Mouse (Mus musculus) WW6 (cell line): Measurements from ENCODE around the gene Poldip2.
"Not testable (repeated sequence)": the region's sequence is repeated elsewhere in the genome, so short reads cannot be mapped to it uniquely, and the experiment has no call there.

ENCODE experiments used
- DNase-seq: peaks from one replicate; pipeline ENCODE4 v3.0.0-alpha.2; 2013; ENCODE audit warnings: low read depth, low spot score

Poldip2 gene

DNA sequence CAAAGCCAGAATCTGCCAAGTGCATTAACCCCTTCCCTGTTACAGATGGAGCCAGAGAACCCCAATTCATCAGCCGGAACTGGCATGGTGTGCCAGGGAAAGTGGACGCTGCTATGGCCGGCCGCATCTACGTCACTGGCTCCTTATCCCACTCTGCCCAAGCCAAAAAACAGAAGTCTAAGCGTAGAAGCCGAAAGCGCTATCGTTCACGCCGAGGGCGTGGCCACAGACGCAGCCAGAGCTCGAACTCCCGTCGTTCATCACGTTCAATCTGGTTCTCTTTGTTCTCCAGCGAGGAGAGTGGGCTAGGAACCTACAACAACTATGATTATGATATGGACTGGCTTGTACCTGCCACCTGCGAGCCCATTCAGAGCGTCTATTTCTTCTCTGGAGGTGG is 10.5 kb upstream of the Poldip2 start:
- no peak for DNase-seq

DNA sequence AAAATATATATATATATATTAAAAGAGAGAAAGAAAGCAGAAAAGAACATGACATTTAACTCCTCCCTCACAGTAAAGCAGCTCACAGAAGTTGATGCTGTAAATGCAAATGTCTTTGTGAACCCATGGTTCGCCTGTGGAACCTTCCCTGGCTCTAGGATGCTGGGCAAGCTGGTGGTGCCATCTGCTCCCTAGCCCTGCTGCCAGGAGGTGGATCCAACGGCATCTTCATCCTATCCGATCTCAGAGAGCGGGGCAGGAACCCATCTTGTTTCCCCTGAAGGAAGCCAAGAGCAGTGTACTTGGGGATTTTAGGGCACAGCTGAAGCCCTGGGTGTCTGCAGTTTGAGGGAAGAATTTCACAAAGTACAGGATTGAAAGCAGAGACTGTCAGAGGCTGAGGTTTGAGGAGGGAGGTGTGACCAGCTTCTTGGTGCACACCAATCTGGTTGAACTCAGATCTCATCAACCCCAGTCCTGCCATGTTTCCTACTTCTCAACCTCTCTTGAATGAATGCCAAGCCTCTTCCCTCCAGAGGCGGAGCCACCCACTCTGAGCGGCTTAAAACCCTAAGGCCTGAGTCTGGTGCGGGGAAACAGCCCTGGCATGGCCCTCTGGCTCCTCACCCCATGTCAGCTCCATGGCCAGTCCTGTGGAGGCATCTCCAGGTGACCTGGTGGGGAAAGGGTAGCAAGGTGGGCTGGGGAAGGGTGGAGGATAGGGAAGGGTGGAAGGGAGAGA is 8.9 kb upstream of the Poldip2 start, which contains the start of gene Sebox:
TSS of gene Sebox (plus strand) at position 539 of the 742 bp plus-strand sequence.
- DNase-seq = no peak

DNA sequence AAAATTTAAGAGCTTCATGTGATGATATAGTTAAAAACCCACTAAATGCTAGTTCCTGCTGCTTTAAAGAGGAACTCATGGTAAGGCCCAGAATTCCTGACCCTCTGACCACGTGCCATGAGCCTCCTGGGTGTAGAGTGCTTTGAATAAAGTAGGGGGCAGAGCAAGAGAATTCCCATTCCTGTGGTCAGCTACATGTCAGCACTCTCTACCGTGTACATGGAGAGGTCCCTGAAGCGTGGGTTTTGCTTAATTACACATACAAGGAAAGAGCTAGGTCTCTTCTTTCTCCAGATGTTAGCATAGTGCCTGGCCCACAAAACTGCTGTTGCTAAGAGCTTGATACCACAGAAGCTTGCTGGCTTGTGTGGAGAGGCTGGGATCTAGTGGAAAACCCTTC is 6.6 kb upstream of the Poldip2 start:
- no peak for DNase-seq

DNA sequence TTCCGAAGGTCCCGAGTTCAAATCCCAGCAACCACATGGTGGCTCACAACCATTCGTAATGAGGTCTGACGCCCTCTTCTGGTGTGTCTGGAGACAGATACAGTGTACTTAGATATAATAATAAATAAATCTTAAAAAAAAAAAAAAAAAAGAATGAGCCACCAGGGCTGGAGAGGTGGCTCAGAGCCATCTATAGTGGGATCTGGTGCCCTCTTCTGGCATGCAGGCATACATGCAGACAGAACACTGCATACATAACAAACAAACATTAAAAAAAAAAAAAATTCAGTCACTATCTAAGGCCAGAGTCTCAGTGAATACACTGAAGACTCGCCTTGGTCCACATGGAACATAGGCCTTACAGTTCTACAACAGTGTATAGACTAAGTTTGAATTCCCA is 2.8 kb upstream of the Poldip2 start:
- DNase-seq = no peak

DNA sequence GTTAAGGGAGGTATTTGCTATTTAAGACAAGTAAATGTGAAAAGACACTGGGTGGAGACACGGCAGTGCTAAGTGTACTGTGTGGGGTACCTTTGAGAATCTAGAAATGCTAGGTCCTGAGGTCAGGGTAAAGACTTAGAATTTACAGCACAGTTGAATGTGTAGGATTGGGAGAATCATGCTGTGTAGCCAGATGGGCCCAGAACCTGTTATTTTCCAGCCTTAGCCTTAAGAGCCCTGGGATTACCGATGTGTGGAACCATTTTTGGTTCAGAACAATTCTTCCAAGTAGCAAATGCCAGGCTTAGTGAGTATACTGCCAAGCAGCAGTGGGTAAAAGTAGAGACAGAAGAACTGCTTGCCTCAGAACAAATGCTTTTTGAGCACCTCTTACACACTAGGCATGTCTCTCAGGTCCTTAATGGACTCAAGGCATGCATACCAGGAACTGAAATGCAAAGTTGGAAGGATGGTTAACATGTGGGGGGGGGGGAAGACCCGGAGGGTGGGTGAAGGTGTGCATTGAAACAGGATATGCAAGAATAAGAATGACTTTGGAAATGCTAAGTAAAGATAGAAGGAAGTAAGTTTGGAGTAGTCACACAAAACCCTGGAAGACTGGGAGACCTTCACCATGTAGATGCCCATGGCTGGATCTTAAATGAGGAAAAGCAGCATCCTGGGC is 1.3 kb downstream of the Poldip2 start:
- DNase-seq = no peak

DNA sequence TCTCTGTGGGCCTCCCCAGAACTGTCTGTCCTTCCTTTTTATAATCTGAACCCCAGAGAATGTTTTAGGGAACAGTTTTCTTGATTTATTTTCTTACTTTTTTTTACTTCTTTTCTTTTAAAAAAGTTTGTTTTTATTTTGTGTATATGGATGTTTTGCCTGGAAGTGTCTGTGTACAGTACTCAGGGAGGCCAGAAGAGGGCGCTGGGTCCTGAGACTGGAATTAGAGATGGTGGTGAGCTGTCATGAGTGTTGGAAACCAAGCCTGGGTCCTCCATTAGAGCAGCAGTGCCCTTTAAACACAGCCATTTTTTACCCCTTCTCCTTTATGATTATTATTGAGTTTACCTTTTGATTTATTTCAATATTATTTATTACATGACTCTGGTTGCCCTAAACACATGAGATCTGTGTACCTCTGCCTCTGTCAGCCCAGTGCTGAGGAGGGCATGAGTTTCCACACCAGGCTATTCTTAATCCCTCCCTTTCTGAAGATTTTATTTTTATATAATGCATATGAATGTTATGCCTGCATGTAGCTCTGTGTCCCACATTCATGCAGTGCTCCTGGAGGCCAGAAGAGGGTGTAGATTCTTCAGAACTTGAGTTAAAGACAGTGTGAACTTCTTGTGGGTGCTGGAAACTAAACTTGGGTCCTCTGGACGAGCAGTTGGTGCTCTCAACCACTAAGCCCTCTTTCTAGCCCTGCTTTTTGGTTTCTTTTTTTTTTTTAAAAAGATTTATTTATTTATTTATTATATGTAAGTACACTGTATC is 3.7 kb downstream of the Poldip2 start:
- no peak for DNase-seq

DNA sequence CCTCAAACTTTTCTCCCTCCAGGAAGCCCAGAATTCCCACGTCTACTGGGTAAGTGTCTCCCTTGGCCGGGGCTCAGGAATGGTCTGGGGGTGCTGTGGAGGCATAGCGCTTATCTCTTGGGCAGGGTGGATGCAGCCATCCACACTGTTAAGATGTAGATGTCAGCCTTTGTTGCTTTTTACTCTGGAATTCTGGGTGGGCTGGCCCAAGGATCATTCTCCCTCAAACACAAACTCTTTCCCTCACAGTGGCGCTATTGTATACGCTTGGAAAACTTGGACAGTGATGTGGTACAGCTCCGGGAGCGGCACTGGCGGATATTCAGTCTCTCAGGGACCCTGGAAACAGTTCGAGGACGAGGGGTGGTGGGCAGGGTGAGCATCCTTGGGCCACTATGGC is 6.9 kb downstream of the Poldip2 start:
- no peak for DNase-seq

DNA sequence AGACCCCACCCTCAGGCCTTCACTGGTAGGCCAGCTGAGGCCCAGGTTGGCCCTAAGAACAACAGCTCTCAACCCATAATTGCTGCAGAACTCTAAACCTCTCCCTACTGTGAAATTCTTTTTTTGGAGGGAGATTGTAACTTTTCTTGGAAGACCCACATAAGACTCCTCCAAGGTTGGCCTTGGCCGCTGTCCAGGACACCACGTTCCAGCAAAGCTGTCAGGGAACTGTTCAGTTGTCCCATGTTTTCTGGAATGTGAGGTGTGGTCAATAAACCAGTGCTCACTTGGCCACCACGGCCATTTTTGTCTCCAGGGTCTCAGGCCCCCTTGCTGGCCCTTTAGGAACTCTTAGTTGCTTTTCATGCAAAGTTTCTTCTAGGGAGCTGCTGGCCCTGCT is 9.9 kb downstream of the Poldip2 start:
- no peak for DNase-seq

DNA sequence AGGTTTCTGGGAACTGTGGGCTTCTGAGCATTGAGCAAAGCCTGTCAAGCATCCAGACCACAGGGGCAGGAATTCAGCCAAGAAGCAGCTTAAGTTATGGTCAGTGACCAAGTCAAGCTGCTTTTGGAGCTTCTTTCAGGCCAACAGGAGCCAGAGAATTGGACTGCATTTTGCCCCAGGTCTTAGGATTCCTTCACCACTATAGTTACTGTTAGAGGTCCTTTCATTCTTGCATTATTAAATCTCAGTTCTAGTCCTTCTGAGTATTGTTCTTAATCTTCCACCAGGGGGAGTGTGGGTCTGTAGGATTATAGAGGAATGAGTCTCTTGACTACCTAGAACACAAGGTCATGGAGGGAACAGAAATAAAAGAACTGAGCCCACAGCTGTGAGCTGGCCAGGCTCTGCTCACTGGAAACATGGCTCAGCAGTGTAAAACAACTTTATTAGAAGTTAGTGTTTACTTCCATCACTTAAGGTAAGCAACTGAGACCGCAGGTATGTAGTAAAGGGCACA is 10.5 kb downstream of the Poldip2 start:
- DNase-seq = no peak

DNA sequence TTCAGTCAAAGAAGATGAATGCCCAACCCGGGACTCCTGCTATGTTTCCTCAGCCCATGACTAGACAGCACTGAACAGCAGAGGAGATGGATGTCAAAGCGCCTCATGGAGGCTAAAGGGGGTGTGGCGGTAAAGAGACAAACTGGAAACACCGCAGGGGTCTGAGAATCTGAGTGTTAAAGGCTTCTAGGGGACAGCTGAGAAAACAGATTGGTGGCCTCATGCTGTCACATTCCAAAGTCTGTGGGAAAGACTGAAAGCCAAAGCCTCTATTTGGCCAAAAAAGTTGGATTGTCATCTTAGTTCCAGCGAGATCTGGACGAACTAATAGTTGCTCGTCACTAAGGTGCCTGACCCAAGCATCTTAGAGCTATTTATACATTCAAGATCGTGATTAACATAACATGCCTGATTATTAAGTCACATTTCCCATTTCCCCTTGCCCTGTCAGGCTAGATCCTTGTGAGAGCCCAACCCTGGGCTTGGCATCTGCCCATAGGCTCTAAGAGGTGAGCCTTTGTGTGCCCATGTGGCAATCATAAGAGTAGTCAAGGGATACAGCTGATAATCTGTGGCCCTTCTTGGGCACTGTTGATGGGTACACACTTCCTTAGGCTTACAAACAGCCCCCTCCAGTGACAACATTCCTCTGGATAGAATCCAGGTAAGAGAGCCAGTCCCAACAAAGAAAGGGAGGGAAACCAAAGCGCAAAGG is 11.4 kb downstream of the Poldip2 start:
- no peak for DNase-seq

DNA sequence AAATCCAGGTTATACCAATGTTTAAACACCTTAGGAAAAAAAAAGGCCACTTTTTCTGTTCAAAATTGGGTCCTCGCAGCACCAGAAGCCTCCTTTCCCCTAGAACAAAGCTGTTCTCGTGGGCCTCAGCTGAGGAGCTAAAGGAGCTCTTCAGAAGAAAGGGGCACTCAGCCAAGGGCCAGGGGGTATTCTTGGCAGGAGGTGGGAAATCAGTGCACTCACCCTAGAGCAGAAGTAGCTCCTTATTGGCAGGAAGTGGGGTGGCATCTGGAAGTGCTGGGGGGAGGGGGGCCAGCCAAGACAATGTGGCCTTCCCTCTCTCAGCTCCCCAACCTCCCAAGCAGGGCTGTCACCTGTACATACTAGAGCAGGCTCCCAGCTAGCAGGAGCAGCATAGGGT is 12.8 kb downstream of the Poldip2 start:
- DNase-seq = no peak

DNA sequence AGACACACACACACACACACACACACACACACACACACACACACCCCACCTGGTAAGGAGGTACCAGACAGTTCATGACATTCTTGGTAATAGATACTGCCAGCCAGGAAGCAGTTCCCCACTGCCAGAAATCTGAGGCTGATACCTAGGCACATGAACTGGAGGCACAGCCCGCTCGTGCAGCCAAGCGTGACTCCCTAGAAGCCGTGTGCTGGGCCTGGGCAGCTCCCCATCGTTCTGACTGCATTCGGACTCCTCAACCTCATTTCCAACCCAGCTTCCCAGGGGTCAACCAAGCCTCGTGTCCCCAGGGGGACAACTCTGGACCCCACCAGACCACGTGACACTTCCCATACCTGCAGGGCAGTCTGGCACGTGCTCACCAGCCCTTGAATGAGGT is 16.7 kb downstream of the Poldip2 start:
- no peak for DNase-seq

DNA sequence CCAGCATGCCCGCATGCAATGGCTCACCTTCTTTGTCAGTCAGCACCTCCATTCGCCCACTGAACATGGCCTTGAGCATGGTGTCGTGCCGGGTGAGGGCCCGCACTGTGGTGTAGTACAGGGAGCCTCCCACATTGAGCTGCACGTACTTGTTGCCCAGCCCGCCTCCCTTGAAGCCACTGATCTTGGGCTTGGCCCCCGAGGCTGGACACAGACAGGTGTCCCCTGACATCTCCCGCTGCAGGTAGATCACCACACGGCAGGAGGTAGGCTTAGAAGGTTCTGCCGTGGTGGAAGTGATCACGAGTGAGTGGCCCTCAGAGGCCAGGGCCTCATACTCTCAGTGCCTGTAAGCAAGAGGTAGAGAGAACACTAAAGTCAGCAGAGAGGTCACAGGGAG is 18.0 kb downstream of the Poldip2 start:
- no peak for DNase-seq

DNA sequence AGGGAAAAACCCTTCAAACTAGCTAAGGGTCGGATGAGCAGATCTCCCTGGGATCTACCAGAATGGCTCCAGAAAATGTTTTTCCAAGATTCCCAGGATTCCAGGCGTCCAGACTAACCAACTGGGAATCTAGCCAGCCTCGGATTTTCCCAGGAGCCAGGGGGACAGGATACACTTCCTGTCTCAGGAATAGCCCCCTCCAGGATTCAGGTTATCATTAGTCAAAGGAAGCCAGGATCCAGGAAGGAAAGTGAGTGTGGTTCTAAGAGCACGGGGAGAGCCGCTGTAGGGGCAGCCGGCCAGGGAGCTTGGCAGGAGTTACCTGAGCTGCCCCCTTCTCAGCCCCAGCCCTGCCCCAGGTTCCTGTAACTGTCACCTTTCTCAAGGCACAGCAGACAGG is 19.1 kb downstream of the Poldip2 start:
- DNase-seq = no peak

DNA sequence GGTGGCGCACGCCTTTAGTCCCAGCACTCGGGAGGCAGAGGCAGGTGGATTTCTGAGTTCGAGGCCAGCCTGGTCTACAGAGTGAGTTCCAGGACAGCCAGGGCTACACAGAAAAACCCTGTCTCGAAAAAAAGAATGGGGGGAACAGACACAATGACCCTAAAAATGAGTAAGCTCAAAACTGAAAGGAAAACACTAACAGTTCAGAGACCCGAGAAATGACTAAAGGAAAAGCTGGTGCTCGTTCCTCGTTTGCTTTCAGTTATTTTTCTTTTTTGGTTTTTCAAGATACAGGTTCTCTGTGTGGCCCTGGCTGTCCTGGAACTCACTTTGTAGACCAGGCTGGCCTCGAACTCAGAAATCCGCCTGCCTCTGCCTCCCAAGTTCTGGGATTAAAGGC is 19.5 kb downstream of the Poldip2 start:
- DNase-seq = not testable (repeated sequence)

DNA sequence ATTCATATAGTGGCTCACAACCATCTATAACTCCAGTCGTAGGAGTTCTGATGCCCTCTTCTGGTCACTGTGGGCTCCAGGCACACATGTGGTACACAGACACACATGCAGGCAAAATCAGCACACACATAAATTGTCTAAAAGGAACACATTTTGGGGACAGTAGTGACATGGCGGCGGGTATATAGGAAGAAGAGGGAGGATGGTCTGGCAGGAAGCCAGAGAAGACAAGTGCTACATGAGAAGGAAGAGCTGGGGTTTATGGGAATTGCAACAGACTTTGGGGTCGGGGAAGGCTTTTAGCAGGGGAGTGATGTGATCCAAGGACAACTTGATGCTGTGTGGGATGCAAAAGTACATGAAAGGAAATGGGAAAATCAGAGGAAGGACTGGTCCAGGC is 22.5 kb downstream of the Poldip2 start:
- no peak for DNase-seq

DNA sequence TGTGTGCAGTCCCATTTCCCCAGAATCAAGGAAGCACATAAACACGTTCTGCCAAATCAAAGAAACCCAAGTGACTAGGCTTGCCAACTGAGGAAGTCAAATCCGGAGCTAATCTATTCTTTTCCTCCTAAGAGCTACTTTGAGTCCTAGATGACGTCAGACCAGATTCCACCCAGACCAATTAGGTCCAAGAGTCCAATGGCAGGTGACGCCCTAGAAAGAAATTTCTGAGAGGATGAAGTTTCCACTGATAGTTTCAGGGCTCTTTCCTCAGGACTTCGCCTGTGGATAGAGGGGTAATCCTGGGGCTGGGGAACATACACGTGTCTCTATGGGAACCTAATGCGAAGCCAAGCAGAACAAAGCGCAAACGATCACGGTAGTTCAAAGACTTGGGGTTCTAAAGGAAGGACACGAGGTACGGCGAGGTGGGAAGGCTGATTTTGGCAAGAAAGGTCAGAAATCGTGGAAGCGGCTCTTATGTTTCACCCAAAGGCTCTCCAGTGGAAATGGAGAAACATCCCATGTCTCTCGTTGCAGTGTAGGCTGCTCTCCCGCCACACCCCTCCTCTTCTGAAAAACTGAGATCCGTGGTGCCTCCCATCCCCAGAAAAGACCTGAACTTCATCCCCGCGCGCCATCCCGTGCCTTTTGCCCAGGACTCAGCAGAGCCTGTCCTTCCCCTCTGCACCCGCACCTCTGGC is 23.5 kb downstream of the Poldip2 start:
- DNase-seq = no peak

DNA sequence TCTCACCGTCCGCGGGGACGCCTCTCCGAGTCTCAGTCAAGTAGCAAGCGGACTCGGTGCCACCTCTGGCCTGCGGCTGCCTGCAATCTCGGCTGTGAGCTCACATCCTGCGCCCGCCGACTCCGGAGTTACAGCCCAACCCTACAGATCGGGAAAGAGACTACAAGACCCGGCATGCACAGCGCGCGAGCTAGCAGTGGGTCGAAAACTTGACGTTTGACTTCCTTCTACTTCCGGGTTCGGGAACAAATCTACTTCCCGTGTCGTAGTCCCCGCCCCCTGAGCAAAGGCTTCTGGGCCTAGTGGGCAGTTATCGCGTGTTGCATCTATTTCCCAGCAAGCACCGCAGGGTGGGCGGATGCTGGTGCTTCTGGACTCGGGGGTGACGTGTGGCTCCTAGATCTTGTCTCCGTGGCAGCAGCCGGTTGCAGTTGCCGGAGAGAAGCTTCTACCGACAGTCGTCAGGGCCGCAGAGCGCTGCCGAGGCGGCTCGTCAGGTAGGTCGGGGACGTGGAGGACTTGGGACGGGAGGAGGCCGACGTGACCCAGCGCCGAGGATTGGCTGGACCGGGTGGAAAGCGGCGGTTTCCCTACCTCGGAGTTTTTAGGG is 24.2 kb downstream of the Poldip2 start, which contains the start of the genes Tnfaip1 and Ift20:
TSS of gene Tnfaip1 (minus strand) at position 253 of the 610 bp plus-strand sequence.
TSS of gene Ift20 (plus strand) at position 282 of the 610 bp plus-strand sequence.
- peak; percentile 100 for DNase-seq

DNA sequence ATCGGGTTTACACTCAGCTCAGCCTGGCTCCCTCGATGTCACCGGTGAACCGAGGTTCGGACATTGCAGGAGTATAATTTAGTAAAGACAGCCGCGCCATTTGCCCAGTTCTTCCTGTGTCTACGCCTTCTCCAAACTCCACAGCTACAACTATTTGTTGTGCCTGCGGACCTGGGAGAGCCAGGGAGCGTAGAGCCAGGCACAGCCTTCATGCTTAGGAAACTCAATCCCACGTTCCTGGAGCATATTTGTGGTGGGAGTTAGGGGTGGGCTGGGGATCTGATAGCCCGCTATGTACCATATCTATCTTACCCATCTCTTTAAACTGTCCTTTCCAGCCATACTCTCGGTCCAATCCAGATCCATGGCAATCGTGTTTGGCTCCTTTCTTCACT is 24.7 kb downstream of the Poldip2 start:
- DNase-seq = no peak

DNA sequence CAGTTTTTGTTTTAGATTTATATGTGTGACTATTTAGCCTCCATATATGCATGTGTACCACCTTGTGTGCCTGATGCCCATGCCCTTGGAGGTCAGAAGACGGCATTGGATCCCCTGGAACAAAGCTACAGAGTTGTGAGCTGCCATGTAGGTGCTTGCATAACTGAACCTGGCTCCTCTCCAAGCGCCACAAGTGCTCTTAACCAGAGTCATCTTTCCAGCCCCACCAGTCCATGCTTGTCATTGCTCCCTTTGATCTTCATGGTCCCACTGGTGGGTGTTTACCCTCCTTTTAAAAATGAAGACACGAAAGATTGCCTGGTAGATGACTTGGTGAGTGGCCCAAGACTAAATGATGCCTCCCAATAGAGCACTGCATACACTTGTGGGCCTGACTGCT is 28.4 kb downstream of the Poldip2 start:
- no peak for DNase-seq
